Mouse (Mus musculus): ENCODE data around the gene Olfr1087.
"Not testable (repeated sequence)": the region's sequence is repeated elsewhere in the genome, so short reads cannot be mapped to it uniquely, and the experiment has no call there.

Gene Olfr1087

GRCm38 (mm10) chr2:86698295-86698694 is at the start of gene Olfr1087:
Gene Olfr1087, minus strand, starts transcription at chr2:86698395.
- no peak for DNase-seq (ENCODE audit: low read depth, low spot score)

DNA sequence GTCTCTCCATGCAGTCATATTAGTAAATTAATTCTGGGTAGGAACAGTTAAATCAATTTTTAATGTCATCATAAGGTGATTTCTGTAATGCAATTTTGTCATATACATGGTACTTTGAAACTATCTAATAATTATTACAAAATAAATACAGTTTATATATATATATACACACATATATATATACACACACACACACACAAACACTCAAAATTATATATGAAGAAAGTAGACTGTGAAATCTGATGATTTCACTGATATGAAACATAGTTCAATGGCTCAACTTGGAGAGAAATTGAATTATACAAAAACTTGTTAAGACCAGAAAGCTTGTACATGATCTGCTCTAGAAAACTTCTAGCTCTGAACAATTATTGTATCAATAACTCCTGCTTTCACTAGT is 35.4 kb upstream of the Olfr1087 start, which contains the start of gene Olfr1089:
Olfr1089 (minus strand) TSS at position 101 of the 400 bp plus-strand sequence.
- DNase-seq (ENCODE audit: low read depth, low spot score) = no peak

- DNase-seq (ENCODE audit: low read depth, low spot score) = no peak
Measured at GRCm38 (mm10) chr2:86679992-86680391, 18.2 kb downstream of the Olfr1087 start, which contains the start of gene Olfr1086. Gene Olfr1086, minus strand, starts transcription at chr2:86680092.

- DNase-seq (ENCODE audit: low read depth, low spot score) = no peak
Measured at GRCm38 (mm10) chr2:86661919-86662318, 36.3 kb downstream of the Olfr1087 start, which contains the start of gene Olfr1085. Gene Olfr1085, minus strand, starts transcription at chr2:86662019.

- not testable (repeated sequence) for DNase-seq (ENCODE audit: low read depth, low spot score)
Measured at GRCm38 (mm10) chr2:86639625-86640024, 58.6 kb downstream of the Olfr1087 start, which contains the start of gene Olfr1084. Gene Olfr1084, minus strand, starts transcription at chr2:86639725.
